Comparison of ENCODE assay signal across 13 mouse cellular contexts in genomic region chr5:111151882-111152759, GRCm38 (mm10).
DNase-seq lines count a peak whose midpoint lies in the region; ATAC-seq lines count a peak whose summit lies in the region.
"Had no signal": no experiment of that assay in that cellular context is flagged by ENCODE, and none has a peak within 500 bp of the region (broad histone marks: within the 10 kb centered on the region; RNA-seq: fewer than 3 reads in every experiment).

No protein-coding gene starts in this region.

- 0 out of 2 replicates have a peak overlapping the region, but pooled peaks have one; percentile 15 for H3K4me2 ChIP-seq in kidney, embryonic 14.5 days (replicated peaks; ENCODE audit: low read depth, low read length)
- no peak overlapping the region for H3K4me2 ChIP-seq in midbrain, embryonic 12.5 days (replicated peaks)

- H3K9ac ChIP-seq in kidney, embryonic 14.5 days (ENCODE audit: low read depth, low read length) = no peak overlapping the region
- H3K9ac ChIP-seq in midbrain, embryonic 12.5 days (replicated peaks) = no peak overlapping the region

- DNase-seq in adrenal gland, postnatal 14 days = peak; percentile 21
- DNase-seq in adrenal gland, postnatal 10 days = no peak
- peak; percentile 79 for DNase-seq in embryo, embryonic 10.5 days (ENCODE audit: low spot score)
- DNase-seq in urinary bladder, postnatal 14 days (ENCODE audit: low spot score) = no peak
- DNase-seq in T-cell, adult 2 months (ENCODE audit: low spot score) = no peak
- DNase-seq: cerebellum, postnatal 25 days; layer of hippocampus, adult 9-11 months; retina, postnatal 1 day had no signal

- H3K36me3 ChIP-seq in kidney, embryonic 14.5 days (ENCODE audit: control insufficient read depth, insufficient read depth, low read length) = no peaks in the 10 kb centered on the region
- no peaks in the 10 kb centered on the region for H3K36me3 ChIP-seq in midbrain, embryonic 12.5 days

- no peak overlapping the region for H3K4me3 ChIP-seq in kidney, embryonic 14.5 days (ENCODE audit: low read length)
- no peak overlapping the region for H3K4me3 ChIP-seq in midbrain, embryonic 12.5 days
- H3K4me3 ChIP-seq: myocyte had no signal

- peak overlapping the region; percentile 44; the same call in 1 of the 2 replicates for H3K27ac ChIP-seq in kidney, embryonic 14.5 days (ENCODE audit: low read depth, low read length)
- 0 out of 2 replicates have a peak overlapping the region, but pooled peaks have one; percentile 31 for H3K27ac ChIP-seq in midbrain, embryonic 12.5 days (replicated peaks)

- no peaks in the 10 kb centered on the region for H3K27me3 ChIP-seq in kidney, embryonic 14.5 days (ENCODE audit: control insufficient read depth, insufficient read depth, low read length)
- H3K27me3 ChIP-seq in midbrain, embryonic 12.5 days = no peaks in the 10 kb centered on the region

- peaks cover 42% of the 10 kb centered on the region for H3K4me1 ChIP-seq in kidney, embryonic 14.5 days (ENCODE audit: control insufficient read depth, insufficient read depth, low read length)
- H3K4me1 ChIP-seq in midbrain, embryonic 12.5 days = peaks cover 42% of the 10 kb centered on the region

- H3K9me3 ChIP-seq in kidney, embryonic 14.5 days (ENCODE audit: control insufficient read depth, low read length) = no peaks in the 10 kb centered on the region
- no peaks in the 10 kb centered on the region for H3K9me3 ChIP-seq in midbrain, embryonic 12.5 days

- 10% methylated on average over 19 of the region's 19 CpGs for WGBS in kidney, embryonic 14.5 days
- WGBS in midbrain, embryonic 12.5 days = 42% methylated on average over 19 of the region's 19 CpGs

- peak; percentile 50 for ATAC-seq in kidney, embryonic 14.5 days (ENCODE audit: low FRiP score, low TSS enrichment)
- no peak for ATAC-seq in midbrain, embryonic 12.5 days (ENCODE audit: low FRiP score, low read depth)
- ATAC-seq in megakaryocyte-erythroid progenitor cell, adult 5-6 weeks (replicated peaks; ENCODE audit: low FRiP score, low TSS enrichment, poor library complexity, severe bottlenecking) = no peak
- ATAC-seq: lung, postnatal 0 days had no signal

Comparison
In these comparisons a context has a peak if more than half of its experiments do, and no peak if none do; other contexts are left out.
1. DNase-seq: peak in adrenal gland, postnatal 14 days (single experiment) and embryo, embryonic 10.5 days (single experiment); none in adrenal gland, postnatal 10 days (single experiment), urinary bladder, postnatal 14 days (single experiment) and T-cell, adult 2 months (single experiment).